Mouse (Mus musculus) MEL (cell line): ENCODE measurements around the gene Cacng5.

Source experiments
- BHLHE40 ChIP-seq: IDR thresholded peaks from 2 replicates; pipeline ENCODE4 v1.6.1; 2012; ENCODE audit warnings: low read depth, mild to moderate bottlenecking, inconsistent platforms, low read length, improper control_type of control experiment, borderline replicate concordance
- CHD1 ChIP-seq: IDR thresholded peaks from 2 replicates; pipeline ENCODE4 v1.6.1; 2012; ENCODE audit warnings: low read depth, mild to moderate bottlenecking, inconsistent platforms, low read length, improper control_type of control experiment
- CTCF ChIP-seq, 3 experiments: IDR thresholded peaks in 2 of 3; conservative IDR thresholded peaks in 1 of 3; 2 replicates each; pipeline ENCODE4 v1.5.1; 2011 to 2012; ENCODE audit warnings: low read length in 3 of 3, low read depth in 2 of 3, mild to moderate bottlenecking in 2 of 3, improper control_type of control experiment in 1 of 3, inconsistent platforms in 1 of 3, mixed read lengths in 1 of 3, moderate library complexity in 1 of 3; ENCODE audit not compliant: control insufficient read depth in 1 of 3, insufficient read depth in 1 of 3, poor library complexity in 1 of 3, severe bottlenecking in 1 of 3
- EP300 ChIP-seq, 2 experiments: IDR thresholded peaks; 2 replicates each; pipeline ENCODE4 v1.6.1; 2011; ENCODE audit warnings: improper control_type of control experiment in 2 of 2, low read length in 2 of 2, low read depth in 1 of 2, mild to moderate bottlenecking in 1 of 2
- KAT2A ChIP-seq: conservative IDR thresholded peaks from 2 replicates; pipeline ENCODE4 v1.6.1; 2012; ENCODE audit warnings: low read depth, low read length, improper control_type of control experiment, inconsistent platforms
- MAX ChIP-seq: IDR thresholded peaks from 2 replicates; pipeline ENCODE4 v1.6.1; 2011; ENCODE audit warnings: low read length, improper control_type of control experiment
- MYC ChIP-seq: IDR thresholded peaks from 2 replicates; pipeline ENCODE4 v1.6.1; 2011; ENCODE audit warnings: low read depth, mild to moderate bottlenecking, low read length, improper control_type of control experiment, moderate library complexity
- POLR2AphosphoS2 ChIP-seq: IDR thresholded peaks from 2 replicates; pipeline ENCODE4 v1.6.1; 2011; ENCODE audit warnings: low read length, improper control_type of control experiment
- RAD21 ChIP-seq: IDR thresholded peaks from 2 replicates; pipeline ENCODE4 v1.6.1; 2011; ENCODE audit warnings: mild to moderate bottlenecking, low read depth, low read length, improper control_type of control experiment
- TAL1 ChIP-seq: IDR thresholded peaks from 2 replicates; pipeline ENCODE4 v1.6.1; 2012; ENCODE audit warnings: mild to moderate bottlenecking, inconsistent platforms, low read length, moderate library complexity, mixed read lengths
- TBP ChIP-seq: IDR thresholded peaks from 2 replicates; pipeline ENCODE4 v1.8.0; 2011; ENCODE audit warnings: low read depth, low read length, improper control_type of control experiment
- USF1 ChIP-seq: IDR thresholded peaks from 2 replicates; pipeline ENCODE4 v1.6.1; 2014; ENCODE audit warnings: low read depth, mild to moderate bottlenecking, inconsistent platforms, low read length, improper control_type of control experiment, moderate library complexity
- ZNF384 ChIP-seq: IDR thresholded peaks from 2 replicates; pipeline ENCODE4 v1.6.1; 2012; ENCODE audit warnings: low read depth, mild to moderate bottlenecking, inconsistent platforms, low read length, improper control_type of control experiment

GRCm38 (mm10) chr11:107898698-107899097 lies 16.2 kb downstream of the Cacng5 start:
- TF ChIP-seq CTCF (IDR thresholded peaks at IDR 0.05 in 2 of 3, conservative IDR thresholded peaks at IDR 0.05 in 1 of 3; ENCODE audit: control insufficient read depth in 1 of 3, insufficient read depth in 1 of 3, low read depth in 2 of 3, low read length in 3 of 3, poor library complexity in 1 of 3, severe bottlenecking in 1 of 3), result no peak
- no peak for TF ChIP-seq EP300 (IDR thresholded peaks at IDR 0.05; ENCODE audit: low read depth in 1 of 2, low read length in 2 of 2)
- no peak for TF ChIP-seq TBP
- no peak for TF ChIP-seq POLR2AphosphoS2
- no peak for TF ChIP-seq MAX
- TF ChIP-seq MYC, result no peak
- TF ChIP-seq ZNF384, result no peak
- TF ChIP-seq RAD21, result no peak
- TF ChIP-seq TAL1, result no peak
- no peak for TF ChIP-seq USF1
- TF ChIP-seq BHLHE40, result no peak
- TF ChIP-seq CHD1, result no peak
- TF ChIP-seq KAT2A, result no peak
